Mouse (Mus musculus) right cerebral cortex, postnatal 4 days (tissue): Measurements from ENCODE around the gene Focad.

Experiments
- DNase-seq: peaks from one replicate; pipeline ENCODE4 v3.0.0-alpha.2; 2022

The Focad gene

DNA sequence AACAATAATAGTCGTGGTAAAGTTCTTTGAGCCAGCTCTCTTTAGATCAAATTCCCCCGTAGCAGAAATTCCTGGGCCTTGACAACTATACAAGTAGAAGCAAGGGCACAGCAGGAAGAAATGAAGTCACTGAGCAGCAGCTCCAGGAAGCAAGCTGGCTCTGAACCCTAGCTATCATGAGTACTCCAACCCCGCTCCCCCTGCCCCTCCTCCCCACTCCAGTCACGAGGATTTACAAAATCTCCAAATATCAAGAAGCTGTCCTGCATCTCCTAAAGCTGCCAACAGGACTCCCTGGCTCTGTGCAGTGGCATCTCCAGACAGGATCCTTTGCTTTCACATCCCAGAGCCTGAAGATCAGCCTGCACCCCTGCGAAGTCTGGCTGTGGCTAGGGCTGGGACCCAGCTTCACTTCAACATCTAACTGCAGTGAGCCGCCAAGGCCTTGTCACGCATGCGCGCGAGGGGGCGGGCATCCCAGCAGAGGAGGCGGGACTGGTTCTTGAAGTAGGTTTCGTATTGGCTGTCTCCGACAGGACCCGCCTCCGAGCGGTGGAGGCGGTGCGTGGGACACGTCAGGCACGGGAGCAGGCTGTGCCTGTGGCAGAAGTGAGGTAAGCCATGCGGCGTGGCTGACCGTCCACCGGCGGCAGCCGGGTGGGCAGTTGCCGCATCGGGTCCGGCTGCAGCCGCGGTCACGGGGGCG is at the start of gene Focad:
TSS of gene Focad (plus strand) at position 568 of the 706 bp plus-strand sequence.
- peak; percentile 96 for DNase-seq

DNA sequence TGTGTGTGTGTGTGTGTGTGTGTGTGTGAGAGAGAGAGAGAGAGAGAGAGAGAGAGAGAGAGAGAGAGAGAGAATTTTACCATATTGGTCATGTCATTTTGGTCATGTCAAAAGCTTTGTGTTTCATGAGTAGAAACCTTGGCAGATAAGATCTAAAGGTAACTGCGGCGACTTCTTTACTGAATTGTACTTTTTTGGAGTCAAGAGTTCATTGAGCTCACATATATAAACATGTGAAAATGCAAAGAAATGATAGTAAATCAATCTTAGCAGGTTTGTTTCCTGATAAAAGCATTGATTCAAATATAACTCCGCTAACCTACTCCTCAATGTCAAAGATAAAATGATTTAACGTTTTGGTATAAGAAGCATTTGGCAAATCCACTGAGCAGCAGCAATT is 49.3 kb upstream of the Focad start:
- no peak for DNase-seq

DNA sequence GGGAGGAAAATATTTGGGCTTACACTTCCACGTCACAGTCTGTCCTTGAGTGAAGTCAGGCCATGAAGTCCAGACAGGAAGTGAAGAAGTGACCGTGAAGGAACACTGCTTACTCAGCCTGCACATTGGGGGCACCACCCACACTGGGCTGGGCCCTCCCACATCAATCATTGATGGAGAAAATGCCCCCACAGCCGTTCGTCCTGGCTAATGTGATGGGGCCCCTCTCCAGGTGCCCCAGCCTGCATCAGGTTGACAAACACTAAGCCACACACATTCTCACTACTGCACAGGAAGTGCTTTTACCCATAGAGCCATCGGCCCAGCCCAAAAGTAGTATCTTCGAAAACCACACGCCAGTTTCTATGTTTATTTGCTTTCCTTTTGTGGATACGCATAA is 48.1 kb upstream of the Focad start:
- DNase-seq = no peak

DNA sequence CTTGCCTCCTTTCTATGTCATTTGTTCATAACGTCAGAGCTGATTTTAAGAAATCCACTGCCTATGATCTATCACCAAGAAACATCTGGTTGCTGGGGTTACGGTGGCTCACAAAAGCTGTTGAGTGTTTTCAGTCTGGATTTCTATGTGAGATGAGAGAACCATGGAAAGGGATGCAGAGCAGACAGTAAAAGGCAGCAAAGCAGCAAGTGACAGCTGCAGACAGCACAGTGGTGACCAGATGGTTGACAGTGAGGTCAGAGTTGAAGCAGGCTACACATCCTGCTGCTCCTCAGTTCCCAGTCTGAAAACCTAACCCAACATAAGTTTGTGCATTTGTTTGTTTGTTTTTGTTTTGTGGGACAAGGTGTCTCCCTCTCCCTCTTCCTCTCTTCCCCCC is 19.0 kb upstream of the Focad start:
- no peak for DNase-seq

DNA sequence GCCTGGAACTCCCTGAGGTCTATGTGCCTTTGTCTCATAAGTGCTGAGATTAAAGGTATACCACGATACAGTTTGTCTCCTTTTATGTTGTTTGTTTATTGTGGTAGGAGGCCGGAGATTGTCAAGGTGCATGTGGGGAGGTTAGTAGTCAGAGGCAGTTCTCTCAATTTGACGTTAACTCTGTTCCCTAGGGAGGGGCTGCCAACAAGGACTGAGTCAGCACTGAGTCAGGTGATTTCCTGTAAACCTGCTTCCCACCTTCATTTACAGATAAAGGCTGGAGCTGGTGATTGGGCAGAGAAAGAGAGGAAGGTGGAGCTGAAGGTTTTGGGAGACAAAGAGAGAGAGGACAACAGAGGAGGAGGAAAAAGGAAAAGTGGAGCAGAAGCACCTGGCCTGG is 15.4 kb upstream of the Focad start:
- DNase-seq = no peak

DNA sequence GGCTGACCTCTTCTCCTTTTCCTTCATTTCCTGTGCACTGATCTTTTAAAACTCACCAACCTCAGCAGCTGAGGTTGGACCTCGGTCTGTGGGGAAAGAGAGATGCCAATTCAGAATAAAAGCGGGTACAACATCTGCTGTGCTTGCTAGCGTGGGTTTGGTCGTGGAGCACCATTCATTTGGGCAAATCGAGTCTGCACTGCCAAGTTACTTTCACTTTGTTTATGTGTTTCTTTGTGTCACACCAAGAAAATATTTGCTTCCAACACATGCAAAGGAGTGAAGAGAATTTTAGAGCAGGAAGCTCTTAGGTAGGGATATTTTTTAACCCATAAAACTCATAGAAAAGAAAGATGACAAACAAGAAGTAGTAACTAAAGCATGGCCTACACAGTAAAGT is 13.0 kb upstream of the Focad start:
- no peak for DNase-seq

DNA sequence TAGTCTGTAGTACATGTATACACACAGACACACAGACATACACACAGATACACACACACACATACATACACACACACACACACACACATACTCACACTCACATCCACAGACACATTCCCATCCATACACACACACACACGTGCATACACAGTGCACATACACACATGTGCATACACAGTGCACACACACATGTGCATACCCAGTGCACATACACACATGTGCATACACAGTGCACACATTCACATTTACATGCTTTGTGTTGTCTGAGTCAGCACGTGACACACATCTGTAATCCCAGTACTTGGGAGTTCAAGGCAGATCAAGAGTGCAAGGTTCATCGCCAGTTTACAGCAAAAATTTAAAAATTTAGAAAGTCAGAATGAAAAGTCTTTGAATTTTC is 12.5 kb upstream of the Focad start:
- DNase-seq = no peak

DNA sequence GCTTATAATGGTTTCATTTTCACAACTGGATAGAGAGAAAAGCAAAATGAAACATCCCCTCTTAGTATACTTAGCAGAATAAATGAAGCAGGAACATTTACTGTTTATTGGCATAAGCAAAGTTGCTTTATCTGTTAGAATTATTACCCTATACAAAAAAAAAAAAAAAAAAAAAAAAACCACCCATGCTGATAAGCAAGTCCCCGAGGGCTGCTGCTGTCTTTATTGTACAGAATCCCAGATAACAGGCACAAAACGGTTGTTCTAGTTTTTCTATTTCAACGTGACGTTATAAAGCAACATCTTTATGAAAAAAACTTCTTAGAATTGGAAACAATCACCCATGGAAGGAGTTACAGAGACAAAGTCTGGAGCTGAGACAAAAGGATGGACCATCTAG is 12.0 kb upstream of the Focad start:
- DNase-seq = no peak

DNA sequence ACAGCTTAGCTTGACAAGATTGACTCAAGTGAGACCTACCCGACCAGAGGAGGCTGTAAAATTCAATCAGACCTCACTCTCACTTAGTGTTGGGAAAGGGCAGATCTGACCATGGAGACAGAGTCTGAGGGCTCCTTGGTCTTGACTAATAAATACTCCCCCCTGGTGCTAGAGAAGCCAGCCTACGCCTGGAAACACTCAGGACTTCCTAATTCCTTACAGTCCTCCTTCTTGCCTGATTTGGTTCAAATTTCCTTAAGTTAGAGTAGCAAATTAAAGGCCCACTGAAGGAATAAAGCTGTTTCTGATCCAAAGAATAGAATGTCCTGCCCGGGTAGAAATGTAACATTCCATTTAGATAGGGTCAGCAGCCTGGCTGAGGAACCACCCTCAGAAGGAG is 10.6 kb upstream of the Focad start:
- DNase-seq = no peak

DNA sequence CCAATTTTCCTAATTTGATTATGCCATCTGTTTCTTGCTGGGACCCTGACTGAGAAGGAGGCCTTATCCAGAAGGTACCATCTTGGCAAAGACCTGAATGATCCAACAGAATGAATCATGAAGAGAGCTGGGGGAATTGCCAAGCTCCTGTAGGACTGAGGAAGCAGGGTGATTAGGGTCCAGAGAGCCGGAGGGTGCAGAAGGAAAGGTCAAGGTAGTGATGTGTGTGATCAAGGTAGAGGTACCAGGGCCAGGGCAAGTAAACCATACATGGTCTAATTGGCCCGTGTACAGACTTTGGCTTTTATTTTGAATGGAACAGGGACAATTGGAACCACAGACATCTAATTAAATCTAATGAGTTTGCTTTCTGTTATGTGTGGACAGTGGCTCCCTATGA is 4.1 kb upstream of the Focad start:
- DNase-seq = no peak

DNA sequence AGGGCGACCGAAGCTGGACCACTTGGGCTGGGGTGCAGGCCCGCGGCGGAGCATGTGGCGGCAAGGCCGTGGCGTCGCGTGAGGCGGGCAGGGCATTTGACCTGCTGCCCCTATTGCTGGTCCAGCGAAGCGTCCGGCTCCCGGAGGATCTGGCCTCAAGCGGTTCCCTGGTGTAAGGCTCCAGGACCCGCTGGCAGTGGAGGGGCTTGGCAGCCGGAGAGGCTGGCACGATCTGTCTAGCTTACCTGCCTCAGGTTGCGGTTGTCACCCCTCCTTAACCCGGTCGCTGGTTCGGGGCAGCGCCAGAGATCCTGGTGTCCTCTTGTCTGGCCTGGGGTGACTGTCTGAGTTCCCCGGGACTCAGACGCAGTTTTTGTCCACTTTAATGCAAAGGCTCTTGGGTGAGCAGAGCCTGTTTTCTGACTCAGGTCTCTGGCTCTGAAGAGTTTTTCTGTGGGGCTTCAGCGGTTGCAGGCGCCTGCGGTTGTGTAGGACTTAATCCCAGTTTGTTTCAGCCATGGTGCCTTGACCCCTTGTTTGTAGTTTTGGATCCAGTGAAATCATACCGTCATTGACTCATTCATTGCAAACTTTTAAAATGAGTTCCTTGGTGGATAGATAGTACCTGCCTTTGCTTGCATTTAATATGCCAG is 465 bp downstream of the Focad start:
- DNase-seq = no peak

DNA sequence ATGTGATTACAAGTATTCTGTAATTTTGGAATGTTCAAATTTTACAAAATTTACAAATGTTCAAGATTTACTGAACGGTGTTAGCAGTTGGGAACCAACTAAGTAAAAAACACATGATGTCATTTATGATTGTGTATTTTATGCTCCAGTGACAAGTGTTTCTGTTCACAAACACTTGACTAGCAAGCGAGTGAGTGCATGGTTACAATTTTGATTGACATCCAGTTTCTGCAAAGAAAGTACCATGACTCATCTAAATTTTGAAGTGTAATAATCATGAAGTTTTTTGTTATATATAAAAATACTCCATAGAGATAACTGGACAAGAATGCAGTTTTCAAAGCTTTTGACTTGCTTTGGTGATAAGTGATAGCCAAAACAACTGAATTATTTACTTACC is 1.3 kb downstream of the Focad start:
- DNase-seq = no peak

DNA sequence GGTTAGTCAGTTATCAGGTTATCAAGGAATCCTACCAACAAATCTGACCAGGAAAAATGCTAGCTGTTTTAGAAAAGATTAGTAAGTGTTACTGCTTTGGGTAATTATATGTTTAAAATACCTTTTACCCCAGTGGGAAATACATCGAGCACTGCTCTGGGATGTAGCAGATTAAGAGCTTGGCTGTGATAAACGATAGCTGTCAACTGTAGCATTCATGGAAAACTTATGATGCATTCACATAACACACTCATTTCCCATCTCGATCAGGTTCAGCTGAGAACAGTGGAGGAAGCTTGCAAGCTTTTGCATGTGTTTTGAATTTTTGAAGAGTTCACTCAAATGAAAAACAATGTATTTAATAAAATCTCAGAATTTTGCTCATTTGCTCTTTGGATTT is 14.2 kb downstream of the Focad start:
- DNase-seq = no peak

DNA sequence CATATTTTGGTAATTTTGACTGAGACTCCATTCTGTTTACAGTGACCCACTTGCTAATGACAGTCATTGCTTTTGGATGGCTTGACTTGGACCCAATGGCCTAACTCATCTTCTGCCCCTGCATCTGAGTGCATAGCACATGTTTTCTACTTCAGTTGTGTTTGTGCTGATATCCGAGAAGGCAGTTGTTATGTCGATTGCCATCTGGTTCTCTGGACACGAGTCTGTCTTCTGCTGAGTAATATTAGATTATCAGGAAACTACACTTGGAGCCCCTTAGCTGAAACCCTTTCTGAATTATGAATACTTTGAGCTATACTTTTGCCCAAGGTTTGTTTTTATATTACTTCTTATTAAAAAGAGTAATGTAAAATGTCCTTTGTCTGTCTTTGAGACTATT is 22.9 kb downstream of the Focad start:
- DNase-seq = no peak

DNA sequence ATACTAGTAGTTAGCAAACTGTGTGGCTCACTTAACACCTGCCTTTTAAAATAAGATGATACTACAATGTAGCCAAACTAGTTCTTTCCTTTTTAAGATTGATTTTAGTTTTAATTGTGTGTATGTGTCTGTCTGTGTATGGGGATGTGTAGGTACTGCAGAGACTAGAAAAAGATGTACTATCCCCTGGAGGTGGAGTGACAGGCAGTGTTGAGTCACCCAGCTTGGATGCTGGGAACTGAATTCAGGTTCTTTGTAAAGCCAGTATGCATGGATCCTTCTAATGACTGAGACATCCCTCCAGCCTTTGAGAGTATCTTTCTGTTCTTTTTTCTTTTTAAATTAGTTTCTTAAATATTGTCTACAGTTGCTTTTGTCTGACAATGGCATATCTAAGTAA is 23.5 kb downstream of the Focad start:
- DNase-seq = no peak

DNA sequence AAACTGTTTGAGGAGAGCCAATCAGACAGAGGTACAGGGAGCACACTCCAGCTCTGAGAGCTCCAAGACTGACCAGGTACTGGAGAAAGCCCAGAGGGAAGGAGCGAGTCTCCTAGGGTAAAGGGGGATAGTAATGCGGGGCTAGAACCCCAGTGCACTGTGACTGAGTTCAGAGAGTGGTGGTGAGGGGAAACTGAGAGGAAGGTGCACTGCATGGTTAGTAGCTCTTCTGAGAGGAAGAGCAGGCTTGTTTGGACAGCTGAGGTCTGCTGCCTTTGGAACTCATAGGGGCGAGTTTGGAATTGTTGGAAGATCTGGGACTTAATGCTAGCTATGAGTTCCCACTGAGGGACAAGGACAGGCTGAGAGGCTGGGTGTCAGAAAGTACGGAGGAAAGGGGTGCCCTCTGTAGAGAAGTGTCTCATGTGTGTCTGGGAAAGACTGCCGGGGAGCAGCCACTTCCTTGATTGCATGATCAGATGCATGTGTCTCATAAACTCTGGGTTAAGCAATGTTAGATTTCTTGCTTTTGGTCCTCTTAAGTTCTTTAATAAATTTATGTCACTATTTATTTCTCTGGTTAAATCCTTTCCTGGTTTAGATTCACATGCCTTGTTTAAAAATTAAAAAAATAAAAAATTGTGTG is 24.4 kb downstream of the Focad start:
- DNase-seq = no peak

DNA sequence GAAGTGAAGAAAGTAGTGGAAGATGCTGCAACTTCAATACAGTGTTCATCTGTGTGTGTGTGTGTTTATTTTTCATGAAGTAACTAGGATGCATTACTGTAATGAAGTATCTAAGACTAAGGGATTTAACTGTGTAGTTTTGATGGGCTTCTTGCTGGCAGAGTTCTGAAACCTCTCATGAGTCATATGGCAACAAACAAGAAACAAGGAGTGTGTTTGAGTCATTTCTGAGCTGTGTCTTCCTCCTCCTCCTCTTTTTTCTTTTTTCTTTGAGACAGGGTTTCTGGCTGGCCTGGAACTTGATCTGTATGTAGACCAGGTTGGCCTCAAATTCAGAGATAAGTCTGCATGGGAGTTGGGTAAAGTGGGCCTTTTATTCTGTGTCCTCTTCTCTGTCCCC is 25.7 kb downstream of the Focad start:
- DNase-seq = no peak

DNA sequence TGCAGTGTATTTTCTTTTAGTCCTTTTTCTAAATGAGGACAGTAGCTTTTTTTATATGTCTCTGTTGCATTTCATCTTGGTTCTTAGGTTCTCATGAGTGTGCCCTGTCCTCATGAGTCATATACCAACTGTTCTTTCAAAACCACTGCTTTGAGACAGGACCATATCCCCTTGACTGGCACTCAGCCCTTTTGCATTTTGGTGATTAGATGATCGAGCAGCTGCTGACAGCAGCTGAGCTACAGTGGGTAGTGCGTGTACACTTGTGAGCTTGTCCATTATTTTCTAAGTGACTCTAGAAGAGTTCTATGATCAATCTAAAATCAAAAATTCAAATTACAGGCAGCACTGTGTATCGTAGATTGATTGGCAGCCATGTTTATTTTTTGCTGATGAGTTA is 28.0 kb downstream of the Focad start:
- no peak for DNase-seq

DNA sequence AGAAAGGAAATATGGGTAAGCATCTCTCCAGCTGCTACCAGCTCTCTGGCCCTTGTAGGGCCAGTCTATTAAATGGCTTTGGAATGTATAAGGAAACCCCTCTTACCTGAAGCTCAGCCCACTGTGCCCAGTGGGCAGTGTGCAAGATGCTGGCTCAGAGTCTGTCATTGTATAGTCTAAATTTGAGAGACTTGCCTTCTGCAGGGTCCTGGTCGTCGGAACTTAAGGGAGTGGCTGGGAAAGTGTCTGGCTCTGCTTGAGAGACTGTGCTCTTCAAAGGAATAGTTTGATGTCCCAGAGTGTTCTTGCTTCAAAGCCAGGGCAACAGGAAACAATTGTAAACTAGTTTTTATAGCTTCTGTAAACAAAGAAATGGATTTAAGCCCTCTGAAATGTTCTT is 41.5 kb downstream of the Focad start:
- DNase-seq = no peak

DNA sequence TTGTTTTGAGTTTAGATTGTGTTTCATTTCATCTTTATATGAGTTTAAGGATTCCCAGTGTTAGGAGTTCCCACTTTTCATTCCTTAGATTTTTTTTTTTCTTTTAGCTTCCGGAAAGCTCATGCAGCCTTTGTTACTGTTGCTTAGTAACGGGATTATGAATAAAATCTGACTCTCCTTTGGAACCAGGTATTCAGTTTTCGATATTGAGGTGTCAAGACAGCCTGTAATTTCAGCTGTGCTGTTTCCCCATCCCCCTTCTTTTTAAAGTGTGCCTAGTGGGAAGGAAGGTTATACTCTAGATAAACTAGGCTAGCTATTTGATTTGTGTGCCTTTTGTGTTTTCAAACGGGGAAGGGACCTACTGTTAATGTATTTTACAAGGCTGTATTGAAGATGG is 42.1 kb downstream of the Focad start:
- DNase-seq = no peak

DNA sequence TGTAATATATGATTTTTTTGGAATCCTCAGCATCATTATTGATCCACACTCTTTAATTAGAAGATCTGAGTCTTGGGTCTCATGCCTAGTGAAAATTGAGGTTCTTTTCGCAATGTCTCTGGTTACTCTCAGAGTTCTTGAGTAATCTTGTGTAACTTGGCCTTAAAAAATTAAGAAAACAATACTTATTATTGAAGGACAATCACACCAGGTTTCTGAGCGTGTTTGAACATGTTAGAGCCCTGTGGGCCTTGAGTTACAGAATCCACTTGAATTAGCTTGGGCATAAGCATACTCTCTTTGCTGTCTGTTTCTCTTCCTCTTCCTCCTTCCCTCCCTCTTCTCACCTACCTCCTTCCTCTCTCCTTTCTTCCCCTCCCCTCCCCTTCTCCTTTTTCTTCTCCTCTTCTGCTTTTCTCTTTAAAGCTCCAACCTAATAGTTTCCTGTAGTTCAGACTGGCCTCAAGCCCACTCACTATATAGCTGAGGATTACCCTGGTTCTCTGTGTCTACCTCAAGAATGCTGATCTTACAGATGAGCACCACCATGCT is 44.0 kb downstream of the Focad start:
- DNase-seq = no peak

DNA sequence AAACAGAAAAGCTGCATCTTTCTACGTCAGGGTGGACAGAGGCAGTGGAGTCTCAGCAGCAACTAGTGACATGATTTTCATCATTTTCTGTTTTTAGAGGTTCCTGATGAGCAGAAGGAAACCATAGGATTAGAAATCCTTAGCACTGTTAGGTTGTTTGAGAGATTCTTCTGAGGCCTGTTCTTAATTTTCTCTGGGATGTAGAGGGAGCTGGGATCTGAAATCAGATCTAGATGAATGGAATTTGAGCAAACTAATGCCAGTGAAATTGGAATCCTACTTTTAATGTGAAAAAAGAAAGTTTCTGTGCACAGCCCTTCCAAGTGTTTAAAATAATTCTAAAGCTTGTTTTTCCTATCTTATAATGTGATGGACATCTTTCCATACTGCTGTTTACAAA is 55.0 kb downstream of the Focad start:
- DNase-seq = no peak

DNA sequence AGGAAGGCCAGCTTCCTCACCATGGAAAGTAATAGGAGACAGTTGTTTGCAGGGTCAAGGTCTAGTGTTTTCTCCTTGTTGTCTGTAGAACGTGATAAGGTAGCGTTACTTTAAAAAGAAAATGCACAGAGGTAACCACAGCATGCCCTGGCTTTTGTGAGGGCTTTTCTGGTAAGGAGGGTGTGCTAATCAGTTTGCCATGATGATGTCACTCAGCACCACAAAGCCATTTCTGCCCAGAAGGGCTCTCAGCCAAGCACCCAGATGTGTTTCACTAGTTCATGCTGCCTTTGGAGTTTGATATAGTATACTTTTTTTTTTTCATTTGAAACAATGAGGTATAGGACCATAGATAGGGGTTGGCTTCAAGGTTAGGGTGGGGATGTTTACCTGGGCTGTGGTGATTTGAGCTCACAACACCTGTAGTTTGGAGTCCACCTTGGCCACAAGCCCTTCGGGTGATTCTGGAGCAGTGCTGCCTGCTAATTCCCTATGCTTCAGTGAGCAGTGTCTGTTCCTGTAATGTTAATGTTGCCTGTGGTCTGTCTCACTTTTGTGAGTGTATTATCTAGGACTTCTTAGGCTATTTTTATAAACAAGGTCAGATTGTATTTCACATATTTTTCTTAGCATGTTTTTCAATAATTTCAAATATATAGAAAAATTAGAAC is 61.2 kb downstream of the Focad start:
- DNase-seq = no peak

DNA sequence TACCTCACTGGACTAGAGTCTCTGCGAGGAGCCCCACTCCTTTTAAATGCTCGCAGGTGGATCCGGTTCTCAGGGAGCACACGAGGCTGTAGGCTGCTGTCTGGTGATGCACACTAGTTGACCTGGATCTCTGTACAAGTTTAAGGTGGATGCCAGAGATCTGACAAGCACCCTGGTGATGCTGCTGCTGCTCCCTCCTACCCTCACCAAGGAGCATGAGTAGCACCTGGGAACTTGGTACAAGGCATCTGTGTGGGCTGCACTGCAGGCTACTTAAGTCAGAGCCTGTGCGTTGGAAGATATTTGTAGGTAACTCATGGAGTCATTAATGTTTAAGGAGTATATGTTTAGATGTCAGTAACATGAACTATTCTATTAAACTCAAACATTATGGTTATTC is 62.5 kb downstream of the Focad start:
- DNase-seq = no peak
